Mouse (Mus musculus) limb, embryonic 14.5 days (tissue): ENCODE results near the gene C1qtnf5. TPM values are rescaled to one million over a fixed set of nuclear protein-coding genes. Genes with fewer than 3 reads are reported as not detected.

Experiments used
- ATAC-seq: fragments of 200-750 bp; cut with Nextera tagmentation; 2 replicates; pipeline ENCODE4 v1.8.0; 2017; ENCODE audit warnings: low read depth, moderate number of reproducible peaks, moderate TSS enrichment; ENCODE audit not compliant: low FRiP score
- DNase-seq: peaks from one replicate; pipeline ENCODE4 v3.0.0-alpha.2; 2015; ENCODE audit warnings: low spot score
- H3K27ac ChIP-seq: fragments of 300-500 bp; sonication (generic); replicated peaks from 2 replicates; pipeline ENCODE4 v1.5.1; 2014; ENCODE audit warnings: low read depth, mild to moderate bottlenecking, low read length, moderate library complexity, mixed read lengths
- H3K27me3 ChIP-seq: fragments of 300-500 bp; sonication (generic); 2 replicates; pipeline ENCODE4 v1.6.1; 2014; ENCODE audit warnings: low read length, mixed read lengths; ENCODE audit not compliant: control insufficient read depth, insufficient read depth
- H3K36me3 ChIP-seq: fragments of 300-500 bp; sonication (generic); 2 replicates; pipeline ENCODE4 v1.6.1; 2014; ENCODE audit warnings: mild to moderate bottlenecking, low read length, moderate library complexity, mixed read lengths; ENCODE audit not compliant: control insufficient read depth, insufficient read depth
- H3K4me1 ChIP-seq: fragments of 300-500 bp; sonication (generic); 2 replicates; pipeline ENCODE4 v1.6.1; 2014; ENCODE audit warnings: antibody characterized with exemption, low read length, mixed read lengths; ENCODE audit not compliant: control insufficient read depth, insufficient read depth
- H3K4me2 ChIP-seq: fragments of 300-500 bp; sonication (generic); replicated peaks from 2 replicates; pipeline ENCODE4 v1.6.1; 2014; ENCODE audit warnings: low read depth, mild to moderate bottlenecking, low read length, moderate library complexity; ENCODE audit not compliant: severe bottlenecking
- H3K4me3 ChIP-seq: fragments of 300-500 bp; sonication (generic); replicated peaks from 2 replicates; pipeline ENCODE4 v1.5.1; 2014; ENCODE audit warnings: low read length
- H3K9ac ChIP-seq: fragments of 300-500 bp; sonication (generic); 2 replicates; pipeline ENCODE4 v1.6.1; 2014; ENCODE audit warnings: mild to moderate bottlenecking, low read depth, low read length, moderate library complexity; ENCODE audit not compliant: severe bottlenecking
- H3K9me3 ChIP-seq: fragments of 300-500 bp; sonication (generic); 2 replicates; pipeline ENCODE4 v1.6.1; 2016; ENCODE audit warnings: low read length; ENCODE audit not compliant: control insufficient read depth
- POLR2A ChIP-seq: fragments of 200-500 bp; IDR thresholded peaks from 2 replicates; pipeline ENCODE4 v1.8.0; 2012; ENCODE audit warnings: inconsistent platforms, mild to moderate bottlenecking, moderate library complexity, borderline replicate concordance; ENCODE audit not compliant: insufficient read depth, insufficient read length; ENCODE audit errors: extremely low read depth
- WGBS: fragments of 180-500 bp; shearing (Covaris S2); extraction: QIAGEN DNeasy Blood & Tissue Kit; methylation state at CpG from one replicate; pipeline ENCODE4 v1.1.7; 2014; 5-methylcytosine and 5-hydroxymethylcytosine counted together
- polyA plus RNA-seq, 2 experiments: library from polyadenylated mRNA; depleted of rRNA in 1 of 2; stranded (reverse) in 1 of 2; unstranded in 1 of 2; fragments of >200 nt; fragmentation: Nextera tagmentation in 1 of 2; extraction: Ambion mirVana in 1 of 2; gene quantifications; 2 replicates each; pipeline versions ENCODE4 v1.2.1 to v1.2.3; 2012 to 2014

C1qtnf5 gene
- polyA plus RNA-seq, 2 experiments, result 7.5 to 10.0 TPM

DNA sequence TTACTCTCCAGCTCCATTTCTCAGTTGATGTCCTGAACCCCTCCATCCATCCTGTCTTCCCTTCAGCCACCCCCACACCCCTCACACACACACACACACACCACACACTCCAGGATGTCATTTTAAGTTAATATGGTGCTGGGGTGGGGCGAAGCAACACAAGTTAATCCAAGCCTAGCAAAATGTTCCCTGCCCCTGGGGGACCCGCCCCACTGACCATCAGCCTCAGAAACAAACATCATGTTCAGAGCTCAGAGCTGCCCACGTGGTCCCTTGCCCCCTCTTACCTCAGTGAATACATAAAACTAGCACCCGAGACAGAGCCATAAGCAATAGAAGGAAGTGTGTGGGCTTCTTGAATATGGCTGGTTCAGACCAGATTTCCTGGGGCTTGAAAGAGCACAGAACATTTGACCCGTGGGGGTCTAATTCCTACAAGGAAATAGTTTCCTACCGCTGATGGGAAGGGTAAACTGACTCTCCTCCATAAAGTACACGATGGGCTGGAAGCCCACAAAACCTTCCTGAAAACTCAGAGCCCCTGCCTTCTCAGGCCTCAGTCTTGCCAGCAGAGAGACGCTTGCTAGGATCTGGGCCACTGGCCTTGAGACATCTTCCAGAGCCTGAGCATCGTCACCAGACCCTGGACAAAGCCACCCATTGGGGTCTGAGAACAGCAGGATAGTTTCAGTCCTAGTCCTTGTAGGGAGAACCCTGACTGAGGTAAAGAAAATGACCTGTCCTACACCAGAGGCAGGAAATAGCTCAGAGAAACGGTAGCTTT lies 26.9 kb upstream of the C1qtnf5 start:
- no peak overlapping the region for H3K27ac ChIP-seq
- no peaks in the 10 kb centered on the region for H3K9me3 ChIP-seq
- DNase-seq (no peak), ATAC-seq (no peak)
- peaks cover 14% of the 10 kb centered on the region for H3K27me3 ChIP-seq
- no peak overlapping the region for H3K4me3 ChIP-seq
- no peak for TF ChIP-seq POLR2A
- H3K36me3 ChIP-seq, result no peaks in the 10 kb centered on the region
- peaks cover 36% of the 10 kb centered on the region for H3K4me1 ChIP-seq
- 54% methylated on average over 10 of the region's 10 CpGs for WGBS
- no peak overlapping the region for H3K4me2 ChIP-seq
- H3K9ac ChIP-seq, result no peak overlapping the region

GRCm38 (mm10) chr9:44080953-44081352 lies 26.1 kb upstream of the C1qtnf5 start:
- Histone ChIP-seq H3K4me3 (no peak overlapping the region), H3K4me2 (no peak overlapping the region), H3K27me3 (peaks cover 14% of the 10 kb centered on the region), H3K36me3 (no peaks in the 10 kb centered on the region), H3K9ac (no peak overlapping the region), H3K4me1 (peaks cover 40% of the 10 kb centered on the region), H3K27ac (no peak overlapping the region), H3K9me3 (no peaks in the 10 kb centered on the region)
- DNase-seq, result no peak
- 58% methylated on average over 5 of the region's 5 CpGs for WGBS
- TF ChIP-seq POLR2A, result no peak
- ATAC-seq, result no peak

GRCm38 (mm10) chr9:44081581-44081980 lies 25.5 kb upstream of the C1qtnf5 start:
- H3K4me2 ChIP-seq, result no peak overlapping the region
- no peak overlapping the region for H3K27ac ChIP-seq
- no peak for TF ChIP-seq POLR2A
- DNase-seq (no peak), ATAC-seq (no peak)
- H3K36me3 ChIP-seq, result no peaks in the 10 kb centered on the region
- WGBS, result 26% methylated on average over 5 of the region's 5 CpGs
- H3K9ac ChIP-seq, result no peak overlapping the region
- peaks cover 14% of the 10 kb centered on the region for H3K27me3 ChIP-seq
- no peak overlapping the region for H3K4me3 ChIP-seq
- no peaks in the 10 kb centered on the region for H3K9me3 ChIP-seq
- H3K4me1 ChIP-seq, result peaks cover 40% of the 10 kb centered on the region

DNA sequence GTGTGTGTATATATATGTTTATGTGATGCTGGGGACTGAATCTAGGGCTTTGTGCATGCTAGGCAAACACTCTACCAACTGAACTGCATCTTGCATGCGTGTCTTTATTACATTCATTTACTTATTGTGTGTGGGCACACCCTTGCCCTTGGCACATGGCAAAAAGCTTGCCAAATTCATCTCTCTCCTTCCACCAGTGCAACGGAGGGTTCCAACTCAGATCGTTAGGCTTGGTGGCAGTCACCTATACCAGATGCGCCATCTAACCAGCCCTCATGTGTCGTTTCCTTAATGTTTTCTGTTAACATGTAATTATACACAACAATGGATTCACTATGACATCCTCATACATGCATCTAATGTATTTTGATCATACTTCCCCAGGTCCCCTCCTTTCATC lies 24.8 kb upstream of the C1qtnf5 start:
- peaks cover 45% of the 10 kb centered on the region for H3K4me1 ChIP-seq
- no peak overlapping the region for H3K4me3 ChIP-seq
- H3K4me2 ChIP-seq, result no peak overlapping the region
- H3K36me3 ChIP-seq, result no peaks in the 10 kb centered on the region
- TF ChIP-seq POLR2A, result no peak
- no peak overlapping the region for H3K27ac ChIP-seq
- H3K9ac ChIP-seq, result no peak overlapping the region
- 88% methylated on average over 5 of the region's 5 CpGs for WGBS
- DNase-seq (no peak), ATAC-seq (no peak)
- peaks cover 14% of the 10 kb centered on the region for H3K27me3 ChIP-seq
- no peaks in the 10 kb centered on the region for H3K9me3 ChIP-seq

GRCm38 (mm10) chr9:44083392-44084121 lies 23.5 kb upstream of the C1qtnf5 start:
- Histone ChIP-seq H3K9ac (no peak overlapping the region), H3K4me3 (peak overlapping the region; percentile 61), H3K27ac (no peak overlapping the region)

More at GRCm38 (mm10) chr9:44083392-44084121, 23.5 kb upstream of the C1qtnf5 start:
- Histone ChIP-seq H3K9me3 (no peaks in the 10 kb centered on the region), H3K4me2 (peak overlapping the region; percentile 98), H3K36me3 (no peaks in the 10 kb centered on the region), H3K4me1 (peaks cover 52% of the 10 kb centered on the region), H3K27me3 (peaks cover 14% of the 10 kb centered on the region)
- WGBS, result 15% methylated on average over 23 of the region's 23 CpGs
- no peak for TF ChIP-seq POLR2A
- DNase-seq (no peak), ATAC-seq (no peak)
